Mouse (Mus musculus): ENCODE data around the gene Cxcr5.

Gene Cxcr5

DNA sequence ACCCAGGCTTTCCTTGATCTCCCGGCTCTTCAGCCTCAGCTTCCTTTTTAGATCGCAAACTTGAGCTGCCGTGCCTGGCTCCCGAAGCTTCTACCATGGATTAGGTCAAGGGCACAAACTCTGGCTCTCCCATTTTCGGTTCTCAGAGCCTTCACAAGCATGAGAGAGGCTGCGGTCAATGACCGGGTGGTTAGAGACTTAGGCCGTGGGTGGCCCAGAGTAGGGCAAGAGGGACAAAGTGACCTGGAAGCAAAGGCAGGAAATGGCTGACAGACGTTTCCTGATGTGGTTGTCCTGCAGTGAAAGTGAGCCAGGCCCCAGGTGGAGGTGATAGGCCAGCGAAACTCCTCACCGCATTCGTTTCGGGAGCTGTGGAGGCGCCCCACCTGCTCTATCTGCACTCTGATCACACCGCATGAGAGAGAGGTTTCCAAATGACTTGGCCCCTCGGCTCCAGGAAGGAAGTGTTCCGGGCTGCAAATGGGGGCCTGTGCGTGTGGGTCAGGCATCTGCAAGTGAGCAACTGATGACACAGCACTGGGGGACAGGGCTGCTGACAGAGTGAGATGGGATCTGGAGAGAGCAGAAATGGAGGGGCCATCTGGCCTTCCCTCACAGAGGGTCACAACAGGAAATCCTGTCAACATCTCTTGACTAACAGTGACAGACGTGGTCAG lies 23.9 kb downstream of the Cxcr5 start:
- DNase-seq (ENCODE audit: low read depth) = no peak

DNA sequence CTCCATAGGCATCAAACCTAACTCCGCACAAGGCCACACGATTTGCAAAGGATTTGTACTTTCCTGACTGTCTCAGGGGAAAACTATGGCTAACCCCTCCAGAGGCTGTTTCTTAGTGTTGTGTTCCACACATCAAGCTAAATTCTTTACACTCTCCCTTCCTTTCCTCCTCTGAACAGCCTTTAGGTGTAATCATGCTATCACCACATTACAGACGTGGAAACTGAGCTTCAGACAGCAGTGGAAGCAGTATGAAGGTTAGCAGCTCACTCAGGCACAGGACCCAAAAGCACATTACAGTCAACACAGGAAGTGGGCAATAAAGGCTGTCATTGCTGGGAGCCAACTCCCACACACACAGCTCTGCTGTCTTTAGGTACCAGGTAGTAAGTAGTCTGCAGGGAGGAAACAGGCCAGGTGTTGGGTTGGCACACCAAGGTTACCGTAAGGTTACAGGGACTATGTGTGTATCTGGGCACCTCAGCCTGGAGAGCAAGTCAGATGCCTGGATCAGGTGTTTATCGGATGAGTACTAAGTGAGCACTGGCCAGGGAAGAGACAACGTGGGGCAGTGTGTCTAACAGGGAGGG lies 28.6 kb downstream of the Cxcr5 start:
- DNase-seq (ENCODE audit: low read depth) = no peak

GRCm38 (mm10) chr9:44528340-44528739 lies 33.3 kb downstream of the Cxcr5 start:
- no peak for DNase-seq (ENCODE audit: low read depth)

DNA sequence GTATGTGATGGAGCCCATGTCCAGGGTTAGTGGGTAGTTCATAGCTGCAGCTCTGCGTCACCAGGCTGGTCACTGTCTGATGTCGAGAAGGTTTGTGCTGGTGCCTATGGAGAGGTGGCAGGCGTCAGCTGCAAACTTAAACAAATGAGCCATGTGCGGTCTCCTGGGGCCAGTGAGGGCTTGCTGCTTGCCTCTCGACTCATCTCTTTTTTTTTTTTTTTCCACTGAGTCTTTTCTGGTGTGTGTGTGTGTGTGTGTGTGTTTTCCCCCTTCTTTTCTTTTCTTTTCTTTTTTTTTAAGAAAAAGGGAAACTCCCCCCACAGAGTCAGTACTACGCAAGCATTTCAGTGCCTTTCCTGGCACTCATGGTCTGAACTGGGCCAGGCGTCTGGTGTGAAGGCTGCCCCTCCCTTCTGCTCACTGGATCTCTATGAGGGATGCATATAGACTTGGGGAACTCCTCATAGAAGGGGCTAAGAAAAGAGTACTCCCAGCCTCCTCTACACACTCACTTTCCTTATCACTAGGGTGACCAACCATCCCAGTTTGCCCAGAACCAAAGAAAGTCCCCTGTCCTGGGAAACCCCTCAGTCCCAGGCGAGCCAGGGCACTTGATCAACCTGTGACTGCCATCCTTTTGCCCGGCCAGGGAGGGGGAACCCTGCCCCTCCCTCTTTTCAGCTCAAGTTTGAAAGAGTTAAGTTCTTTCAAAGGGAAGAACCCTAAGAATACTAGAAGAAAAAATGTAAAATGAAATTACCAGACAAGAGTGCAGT lies 35.2 kb downstream of the Cxcr5 start:
- DNase-seq (ENCODE audit: low read depth) = no peak

- DNase-seq (ENCODE audit: low read depth) = no peak
Measured at GRCm38 (mm10) chr9:44525589-44525988, 36.1 kb downstream of the Cxcr5 start.

DNA sequence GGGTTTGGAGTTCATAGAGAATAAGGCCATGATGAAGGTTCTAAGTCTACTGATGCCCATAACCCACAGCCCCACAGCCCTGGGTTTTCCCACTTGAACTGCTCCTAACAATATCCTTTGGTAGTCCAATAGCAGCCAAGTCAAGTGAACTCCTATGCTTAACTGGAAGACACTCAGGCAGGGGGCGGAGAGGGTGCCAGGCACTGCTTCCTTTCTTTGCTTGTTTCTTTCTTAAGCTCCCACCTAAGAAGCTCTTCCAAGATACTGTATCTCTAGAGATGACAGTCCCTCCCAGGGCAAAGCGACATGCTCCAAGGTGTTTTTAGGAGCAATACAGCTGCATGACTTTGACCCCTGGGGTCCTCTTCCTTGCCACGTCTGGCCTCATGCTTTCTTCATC lies 36.7 kb downstream of the Cxcr5 start:
- no peak for DNase-seq (ENCODE audit: low read depth)

DNA sequence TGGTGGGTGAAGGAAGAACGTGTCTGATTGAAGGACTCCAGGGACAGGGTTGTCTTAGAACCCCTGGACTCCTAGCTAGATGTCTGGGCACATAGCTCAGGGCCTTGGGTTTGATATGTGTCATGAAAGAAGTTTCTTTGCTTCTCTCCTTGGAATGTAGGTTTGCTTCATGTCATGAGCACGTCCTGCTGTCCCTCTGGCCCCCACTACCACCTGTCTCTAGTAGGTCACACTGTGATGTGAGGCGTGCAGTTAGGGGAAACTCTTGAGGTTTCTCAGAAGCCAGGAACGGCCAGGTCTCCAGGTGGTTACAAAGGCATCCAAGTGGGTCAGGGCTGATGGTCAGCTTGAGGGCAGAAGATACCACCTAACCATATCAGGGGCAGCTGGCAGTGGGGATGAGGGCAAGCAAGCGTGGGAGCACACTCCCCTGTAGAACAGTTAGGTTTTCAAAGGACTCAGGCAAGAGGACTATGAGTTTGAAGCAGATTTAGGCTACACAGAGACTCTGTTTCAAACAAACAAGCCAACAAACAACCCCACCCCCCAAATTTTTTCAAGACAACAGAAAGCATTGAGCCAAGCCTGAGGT lies 37.3 kb downstream of the Cxcr5 start:
- DNase-seq (ENCODE audit: low read depth) = no peak

DNA sequence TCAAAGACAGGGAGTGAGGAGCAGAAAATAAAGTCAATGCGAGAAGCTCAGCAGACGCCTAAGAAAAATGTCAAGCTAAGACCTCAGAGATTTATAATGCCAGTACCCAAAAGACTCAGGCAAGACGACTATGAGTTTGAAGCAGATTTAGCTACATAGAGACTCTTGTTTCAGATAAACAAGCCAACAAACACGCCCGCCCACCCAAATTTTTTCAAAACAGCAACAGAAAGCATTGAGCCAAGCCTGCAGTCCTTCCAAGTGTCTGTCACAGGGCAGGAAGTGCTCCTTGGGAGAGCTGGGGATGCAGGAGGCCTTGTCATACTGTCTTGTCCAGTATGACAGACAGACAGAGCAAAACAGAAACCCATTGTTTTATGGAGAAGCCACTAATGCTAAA lies 38.0 kb downstream of the Cxcr5 start:
- no peak for DNase-seq (ENCODE audit: low read depth)

GRCm38 (mm10) chr9:44521927-44522326 lies 39.8 kb downstream of the Cxcr5 start:
- DNase-seq (ENCODE audit: low read depth) = no peak

DNA sequence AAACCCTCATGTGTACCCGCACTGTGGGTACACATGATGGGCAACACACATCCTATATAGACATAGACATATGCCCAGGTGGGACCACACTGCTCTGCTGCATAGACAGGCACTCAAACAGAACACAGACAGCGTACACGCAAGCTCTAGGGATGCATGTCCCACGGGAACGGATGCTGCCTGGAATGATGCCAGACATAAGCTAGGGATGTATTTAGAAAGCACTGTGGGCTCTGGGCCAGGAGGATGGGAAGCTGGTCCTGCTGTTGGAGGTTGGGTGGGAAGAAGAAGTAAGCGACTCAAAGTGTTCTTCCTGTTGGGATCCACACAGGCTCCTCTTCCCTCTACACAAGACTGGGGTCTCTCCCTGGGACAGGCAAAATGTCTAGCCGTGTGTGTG lies 43.6 kb downstream of the Cxcr5 start:
- DNase-seq (ENCODE audit: low read depth) = no peak

GRCm38 (mm10) chr9:44517368-44517767 lies 44.3 kb downstream of the Cxcr5 start:
- DNase-seq (ENCODE audit: low read depth) = no peak

DNA sequence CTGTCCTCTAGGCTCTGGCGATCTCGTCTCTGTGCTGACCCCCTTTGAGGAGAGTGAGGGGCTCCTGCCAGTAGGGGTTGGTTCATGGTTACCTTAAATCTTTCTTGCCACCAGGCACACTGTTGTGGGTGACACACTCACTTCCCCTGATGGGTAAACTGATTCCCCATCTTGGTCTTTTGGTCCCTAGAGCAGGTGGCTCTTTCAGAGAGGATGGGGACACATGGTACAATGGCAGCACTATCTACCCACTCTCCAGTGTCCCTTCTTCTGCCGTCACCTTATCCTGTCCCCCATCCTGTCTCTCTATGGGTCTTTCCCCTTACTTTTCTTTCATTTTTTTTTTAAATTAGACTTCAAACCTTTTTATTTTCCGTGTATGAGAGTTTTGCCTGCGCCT lies 45.8 kb downstream of the Cxcr5 start:
- no peak for DNase-seq (ENCODE audit: low read depth)

- DNase-seq (ENCODE audit: low read depth) = no peak
Measured at GRCm38 (mm10) chr9:44515131-44515751, 46.4 kb downstream of the Cxcr5 start.

- DNase-seq (ENCODE audit: low read depth) = no peak
Measured at GRCm38 (mm10) chr9:44514147-44514546, 47.5 kb downstream of the Cxcr5 start.

- DNase-seq (ENCODE audit: low read depth) = no peak
Measured at GRCm38 (mm10) chr9:44513610-44514009, 48.1 kb downstream of the Cxcr5 start.

DNA sequence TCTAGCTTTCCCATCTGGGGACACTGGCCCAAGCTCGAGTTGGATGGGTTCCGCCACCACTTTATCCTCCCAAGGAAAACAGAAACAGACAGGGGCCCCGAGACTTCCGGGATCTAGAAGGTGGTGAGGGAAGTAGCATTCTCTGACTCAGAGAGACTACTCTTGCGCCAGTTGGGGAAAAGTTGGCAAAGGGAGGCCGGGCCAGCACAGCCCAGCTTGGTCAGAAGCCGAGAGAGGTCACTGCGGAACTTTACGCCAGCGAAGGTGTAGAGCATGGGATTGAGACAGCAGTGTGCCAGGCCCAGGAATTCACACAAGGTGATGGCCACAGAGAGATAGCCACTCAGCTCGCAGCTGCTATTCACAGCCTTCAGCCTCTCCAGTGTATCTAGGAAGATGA lies 48.6 kb downstream of the Cxcr5 start:
- DNase-seq (ENCODE audit: low read depth) = no peak

GRCm38 (mm10) chr9:44512717-44513003 lies 49.0 kb downstream of the Cxcr5 start:
- DNase-seq (ENCODE audit: low read depth) = no peak

DNA sequence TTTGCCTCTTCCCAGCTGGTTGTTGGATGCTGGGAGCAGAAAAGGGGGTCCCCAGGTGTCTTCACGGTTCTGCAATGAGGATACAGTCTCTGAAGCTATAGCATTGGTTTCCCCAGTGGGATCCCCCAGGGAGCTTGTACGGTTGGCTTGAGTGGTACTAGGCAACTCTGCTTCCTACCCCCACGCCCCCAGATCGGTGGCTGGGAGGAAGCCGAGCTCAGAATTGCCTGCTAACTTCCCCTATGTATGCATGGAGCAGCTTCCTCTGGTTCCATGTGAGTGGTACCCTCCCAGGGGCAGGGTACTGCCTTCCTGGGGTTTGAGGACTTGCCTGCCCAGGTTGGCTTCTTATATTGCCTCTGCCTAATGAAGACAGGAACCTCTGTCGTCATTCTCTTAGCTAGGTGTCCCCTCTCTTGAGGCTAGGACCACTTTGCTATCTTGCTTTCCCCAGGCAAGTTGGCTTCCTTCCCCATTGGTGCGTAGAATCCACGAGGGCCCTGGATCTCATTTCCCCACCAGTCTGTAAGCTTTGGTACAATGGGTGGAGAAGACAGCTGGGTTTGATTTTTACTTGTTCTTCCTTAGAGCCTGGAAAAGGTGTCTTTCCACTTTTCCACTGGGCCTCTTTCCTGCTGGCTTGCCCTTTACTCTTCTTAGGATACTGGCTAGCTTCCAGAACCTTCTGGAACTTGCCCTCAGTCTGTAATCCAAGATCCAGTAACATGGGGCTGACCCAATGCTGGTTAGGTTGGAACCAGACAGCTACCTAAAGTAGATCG lies 49.6 kb downstream of the Cxcr5 start:
- DNase-seq (ENCODE audit: low read depth) = peak; percentile 78

GRCm38 (mm10) chr9:44510872-44511601 lies 50.6 kb downstream of the Cxcr5 start:
- DNase-seq (ENCODE audit: low read depth) = no peak

GRCm38 (mm10) chr9:44510355-44510871 lies 51.3 kb downstream of the Cxcr5 start:
- DNase-seq (ENCODE audit: low read depth) = no peak
